Mouse (Mus musculus): ENCODE data around the gene Dmrt1.

Dmrt1 gene

GRCm38 (mm10) chr19:25628490-25628889, 123.1 kb downstream of the Dmrt1 start:
- DNase-seq = peak; percentile 50 to 58

- peak; percentile 14 to 35 for DNase-seq
Measured at GRCm38 (mm10) chr19:25635119-25635518, 129.7 kb downstream of the Dmrt1 start.

- DNase-seq = peak; percentile 54 to 61
Measured at GRCm38 (mm10) chr19:25635622-25636244, 130.3 kb downstream of the Dmrt1 start.

- DNase-seq = no peak
Measured at GRCm38 (mm10) chr19:25638766-25639361, 133.4 kb downstream of the Dmrt1 start.

GRCm38 (mm10) chr19:25641786-25642185, 136.4 kb downstream of the Dmrt1 start:
- DNase-seq = no peak

GRCm38 (mm10) chr19:25647136-25647535, 141.7 kb downstream of the Dmrt1 start:
- no peak for DNase-seq

- DNase-seq = no peak
Measured at GRCm38 (mm10) chr19:25648701-25649100, 143.3 kb downstream of the Dmrt1 start.

DNA sequence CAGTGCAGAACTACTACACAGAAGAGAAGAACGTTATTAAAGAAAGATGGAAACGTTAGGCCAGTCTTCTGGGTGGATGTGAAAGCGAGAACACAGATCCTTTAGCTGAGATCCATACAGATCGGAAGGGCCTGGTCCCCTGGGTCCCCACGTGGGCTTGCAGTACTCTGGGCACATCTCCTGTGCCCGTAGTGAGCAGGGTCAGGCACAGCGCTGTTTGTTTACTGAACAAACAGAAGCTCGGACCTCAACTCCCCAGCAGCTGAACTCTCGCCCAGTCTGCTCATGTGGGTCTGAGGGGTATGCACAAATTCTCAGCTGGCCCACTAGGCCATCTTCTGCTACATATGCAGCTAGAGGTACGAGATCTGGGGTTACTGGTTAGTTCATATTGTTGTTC, 145.1 kb downstream of the Dmrt1 start:
- DNase-seq = no peak

DNA sequence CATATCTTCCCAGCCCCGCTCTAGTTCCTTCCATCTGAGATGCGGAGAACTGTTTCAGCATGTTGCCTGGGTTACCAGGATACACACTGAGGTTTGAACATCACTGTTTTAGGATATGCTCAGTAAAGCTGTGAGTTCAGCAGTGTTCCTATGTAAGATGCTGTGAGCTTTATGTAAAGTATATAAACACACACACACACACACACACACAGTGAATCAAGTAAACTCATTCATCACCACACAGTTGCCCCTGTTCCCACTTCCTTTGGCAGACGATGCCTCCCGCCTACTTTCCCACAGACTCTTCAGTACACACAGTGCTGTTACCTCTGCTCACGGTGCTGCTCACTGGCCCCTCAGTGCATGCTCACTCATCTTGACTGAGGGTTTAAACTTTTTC, 147.1 kb downstream of the Dmrt1 start:
- DNase-seq = no peak
